Mouse (Mus musculus) embryonic facial prominence, embryonic 12.5 days (tissue): ENCODE data around the gene 1700102P08Rik. TPM values are rescaled to one million over a fixed set of nuclear protein-coding genes. Genes with fewer than 3 reads are reported as not detected.

Experiments used
- ATAC-seq: fragments of 200-750 bp; cut with Nextera tagmentation; 2 replicates; pipeline ENCODE4 v1.8.0; 2017; ENCODE audit not compliant: insufficient number of reproducible peaks, insufficient read depth, low FRiP score, low TSS enrichment
- H3K27ac ChIP-seq: fragments of 300-500 bp; sonication (generic); 2 replicates; pipeline ENCODE4 v1.5.1; 2016; ENCODE audit warnings: mild to moderate bottlenecking
- H3K27me3 ChIP-seq: fragments of 300-500 bp; sonication (generic); 2 replicates; pipeline ENCODE4 v1.6.1; 2016; ENCODE audit warnings: mild to moderate bottlenecking, moderate library complexity
- H3K36me3 ChIP-seq: fragments of 300-500 bp; sonication (generic); 2 replicates; pipeline ENCODE4 v1.6.1; 2016; ENCODE audit warnings: mild to moderate bottlenecking
- H3K4me1 ChIP-seq: fragments of 300-500 bp; sonication (generic); 2 replicates; pipeline ENCODE4 v1.6.1; 2016
- H3K4me2 ChIP-seq: fragments of 300-500 bp; sonication (generic); replicated peaks from 2 replicates; pipeline ENCODE4 v1.6.1; 2016; ENCODE audit warnings: mild to moderate bottlenecking, moderate library complexity
- H3K4me3 ChIP-seq: fragments of 300-500 bp; sonication (generic); 2 replicates; pipeline ENCODE4 v1.5.1; 2016; ENCODE audit warnings: mild to moderate bottlenecking
- H3K9ac ChIP-seq: fragments of 300-500 bp; sonication (generic); 2 replicates; pipeline ENCODE4 v1.6.1; 2016; ENCODE audit warnings: mild to moderate bottlenecking, moderate library complexity
- H3K9me3 ChIP-seq: fragments of 300-500 bp; sonication (generic); 2 replicates; pipeline ENCODE4 v1.6.1; 2016; ENCODE audit warnings: mild to moderate bottlenecking, moderate library complexity
- WGBS: fragments of 180-500 bp; shearing (Covaris S2); methylation state at CpG from one replicate; pipeline ENCODE4 v1.1.7; 2016; 5-methylcytosine and 5-hydroxymethylcytosine counted together
- polyA plus RNA-seq: library from polyadenylated mRNA; unstranded; fragments of >200 nt; fragmentation: Nextera tagmentation; extraction: Ambion mirVana; gene quantifications from 2 replicates; pipeline ENCODE4 v1.2.1, GENCODE M21; 2016

1700102P08Rik gene
- polyA plus RNA-seq, result 0.27 and 0.97 TPM in 2 replicates

DNA sequence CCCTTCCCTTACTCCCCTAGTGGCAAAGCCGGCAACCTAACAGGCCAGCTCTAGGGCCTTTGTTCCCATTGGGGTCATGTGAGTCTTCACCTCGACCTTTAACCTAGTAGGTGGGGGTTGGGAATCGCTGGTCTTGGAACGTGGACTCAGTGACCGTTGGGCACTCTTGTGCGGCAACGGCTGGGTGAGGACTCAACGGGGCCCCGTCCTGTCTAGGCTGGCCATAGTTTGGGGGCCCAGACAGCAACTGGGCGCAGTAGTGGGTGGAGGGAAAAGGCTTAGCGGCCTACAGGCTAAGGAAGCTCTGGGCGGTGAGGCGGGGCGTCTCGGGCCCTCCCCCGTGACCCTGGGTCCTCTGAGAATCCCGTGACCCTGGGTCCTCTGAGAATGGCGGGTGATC lies at the start of gene 1700102P08Rik:
TSS of gene 1700102P08Rik (plus strand) at position 130 of the 400 bp plus-strand sequence.
- ATAC-seq, result no peak
- no peaks in the 10 kb centered on the region for H3K4me1 ChIP-seq
- H3K36me3 ChIP-seq, result peaks cover 62% of the 10 kb centered on the region
- H3K27ac ChIP-seq, result no peak within 1 kb of the TSS
- no peaks in the 10 kb centered on the region for H3K9me3 ChIP-seq
- 54% methylated on average over 18 of the region's 18 CpGs for WGBS
- no peak within 1 kb of the TSS for H3K9ac ChIP-seq
- no peaks in the 10 kb centered on the region for H3K27me3 ChIP-seq
- no peak within 1 kb of the TSS for H3K4me3 ChIP-seq
- H3K4me2 ChIP-seq, result no peak within 1 kb of the TSS

DNA sequence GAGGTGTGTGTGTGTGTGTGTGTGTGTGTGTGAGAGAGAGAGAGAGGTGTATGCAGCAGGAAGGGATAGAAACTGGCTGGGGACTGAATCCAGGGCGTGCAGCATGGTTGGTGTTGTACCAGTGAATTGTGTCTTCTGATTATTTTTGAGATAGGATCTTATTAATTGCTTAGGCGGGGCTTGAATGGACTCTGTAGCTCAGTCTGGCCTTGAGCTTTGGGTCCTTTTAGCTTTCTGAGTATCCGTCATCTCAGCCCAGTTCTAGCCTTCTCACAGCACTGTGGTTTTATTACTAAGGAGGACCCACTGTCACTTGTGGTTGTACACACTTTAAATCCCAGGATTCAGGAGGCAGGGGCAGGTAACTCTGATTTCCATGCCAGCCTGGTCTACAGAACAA lies 49.3 kb upstream of the 1700102P08Rik start:
- H3K27me3 ChIP-seq, result no peaks in the 10 kb centered on the region
- no peak overlapping the region for H3K4me3 ChIP-seq
- H3K27ac ChIP-seq, result no peak overlapping the region
- ATAC-seq, result no peak
- H3K4me1 ChIP-seq, result peaks cover 20% of the 10 kb centered on the region
- 77% methylated on average over 3 of the region's 3 CpGs for WGBS
- H3K9ac ChIP-seq, result no peak overlapping the region
- H3K36me3 ChIP-seq, result no peaks in the 10 kb centered on the region
- no peaks in the 10 kb centered on the region for H3K9me3 ChIP-seq
- H3K4me2 ChIP-seq, result no peak overlapping the region

GRCm38 (mm10) chr9:108343835-108344234 lies 48.8 kb upstream of the 1700102P08Rik start:
- H3K9me3 ChIP-seq, result no peaks in the 10 kb centered on the region
- no peak overlapping the region for H3K4me2 ChIP-seq
- peaks cover 22% of the 10 kb centered on the region for H3K4me1 ChIP-seq
- H3K27me3 ChIP-seq, result no peaks in the 10 kb centered on the region
- no peak for ATAC-seq
- H3K9ac ChIP-seq, result no peak overlapping the region
- H3K36me3 ChIP-seq, result no peaks in the 10 kb centered on the region
- WGBS, result 93% methylated on average over 1 of the region's 1 CpGs
- no peak overlapping the region for H3K27ac ChIP-seq
- H3K4me3 ChIP-seq, result no peak overlapping the region

GRCm38 (mm10) chr9:108344471-108344870 lies 48.1 kb upstream of the 1700102P08Rik start:
- H3K4me1 ChIP-seq, result peaks cover 23% of the 10 kb centered on the region
- H3K27me3 ChIP-seq, result no peaks in the 10 kb centered on the region
- H3K4me2 ChIP-seq, result no peak overlapping the region
- ATAC-seq, result no peak
- H3K9me3 ChIP-seq, result no peaks in the 10 kb centered on the region
- H3K9ac ChIP-seq, result no peak overlapping the region
- no peak overlapping the region for H3K27ac ChIP-seq
- WGBS, result 82% methylated on average over 4 of the region's 4 CpGs
- H3K4me3 ChIP-seq, result no peak overlapping the region
- no peaks in the 10 kb centered on the region for H3K36me3 ChIP-seq

GRCm38 (mm10) chr9:108347024-108347423 lies 45.6 kb upstream of the 1700102P08Rik start:
- no peak for ATAC-seq
- H3K27ac ChIP-seq, result peak overlapping the region; percentile 96
- H3K36me3 ChIP-seq, result peaks cover 20% of the 10 kb centered on the region
- H3K9ac ChIP-seq, result peak overlapping the region; percentile 80
- peak overlapping the region; percentile 80 for H3K4me2 ChIP-seq
- peaks cover 9% of the 10 kb centered on the region for H3K4me1 ChIP-seq
- no peaks in the 10 kb centered on the region for H3K27me3 ChIP-seq
- H3K9me3 ChIP-seq, result no peaks in the 10 kb centered on the region
- WGBS, result 7% methylated on average over 11 of the region's 11 CpGs
- peak overlapping the region; percentile 81 for H3K4me3 ChIP-seq

DNA sequence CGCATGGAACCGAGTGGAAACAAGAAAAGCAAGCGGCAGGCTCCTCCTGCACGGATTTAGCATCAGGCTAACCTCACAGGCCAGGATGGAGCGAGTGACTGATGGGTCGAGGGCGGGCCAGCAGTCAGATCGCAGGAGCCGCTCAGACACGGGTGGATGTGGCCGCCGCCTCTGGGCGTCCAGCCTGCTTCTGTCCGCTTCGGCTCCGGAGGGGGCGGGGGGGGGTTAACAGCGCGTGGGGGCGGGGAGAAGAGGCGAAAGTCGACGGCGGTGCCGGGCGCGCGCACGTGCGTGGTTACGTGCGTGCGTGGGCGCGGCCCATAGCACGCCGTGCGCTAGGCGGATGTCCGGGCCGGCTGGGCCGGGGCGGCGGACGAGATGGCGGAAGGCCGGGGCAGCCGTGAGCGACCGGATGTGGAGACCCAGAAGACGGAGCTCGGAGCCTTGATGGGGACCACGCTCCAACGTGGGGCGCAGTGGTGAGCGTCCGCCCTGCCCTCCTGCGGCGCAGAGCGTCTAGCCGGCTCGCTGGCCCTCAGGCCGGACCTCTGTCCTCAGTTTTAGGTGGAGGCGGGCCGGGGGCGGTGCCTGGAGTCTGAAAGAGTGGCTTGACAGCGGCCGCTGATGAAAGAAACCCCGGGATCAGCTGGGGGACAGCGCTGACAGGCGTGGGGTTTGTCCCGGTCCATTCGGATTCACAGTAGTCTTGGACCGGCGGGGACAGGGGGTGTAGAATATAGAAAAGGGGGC lies 44.9 kb upstream of the 1700102P08Rik start, which contains the start of gene Usp4:
TSS of gene Usp4 (plus strand) at position 314 of the 750 bp plus-strand sequence.
- Histone ChIP-seq H3K9me3 (no peaks in the 10 kb centered on the region), H3K4me3 (peak within 1 kb of the TSS; percentile 81), H3K4me2 (peak within 1 kb of the TSS; percentile 80), H3K27me3 (no peaks in the 10 kb centered on the region), H3K9ac (peak within 1 kb of the TSS; percentile 80), H3K4me1 (peaks cover 9% of the 10 kb centered on the region), H3K36me3 (peaks cover 27% of the 10 kb centered on the region), H3K27ac (peak within 1 kb of the TSS; percentile 96)
- ATAC-seq, result peak; percentile 93
- WGBS, result 1% methylated on average over 75 of the region's 75 CpGs

GRCm38 (mm10) chr9:108348290-108348680 lies 44.3 kb upstream of the 1700102P08Rik start:
- Histone ChIP-seq H3K27me3 (no peaks in the 10 kb centered on the region), H3K4me2 (peak overlapping the region; percentile 80), H3K36me3 (peaks cover 32% of the 10 kb centered on the region), H3K4me3 (peak overlapping the region; percentile 81), H3K27ac (peak overlapping the region; percentile 96; the same call in 1 of the 2 replicates), H3K4me1 (peaks cover 9% of the 10 kb centered on the region), H3K9me3 (no peaks in the 10 kb centered on the region), H3K9ac (peak overlapping the region; percentile 80)
- ATAC-seq, result no peak
- 8% methylated on average over 14 of the region's 14 CpGs for WGBS

DNA sequence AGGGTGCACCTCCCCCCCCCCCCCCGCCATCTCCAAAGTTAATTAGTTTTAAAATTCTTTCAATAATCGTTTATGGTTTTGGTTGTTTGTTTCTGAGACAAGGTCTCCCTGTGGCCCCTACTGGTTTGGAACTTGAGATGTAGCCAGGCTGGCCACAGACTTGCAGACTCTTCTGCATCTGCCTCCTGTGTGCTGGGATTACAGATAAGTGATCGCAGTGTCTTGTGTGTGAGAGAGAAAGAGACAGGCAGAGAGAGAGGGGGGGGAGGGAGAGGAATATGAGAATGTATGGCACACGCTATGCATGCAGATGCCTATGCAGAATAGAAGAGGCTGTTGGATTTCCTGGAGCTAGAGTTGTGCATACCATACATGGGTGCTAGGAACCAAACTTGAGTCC lies 42.9 kb upstream of the 1700102P08Rik start:
- Histone ChIP-seq H3K4me3 (no peak overlapping the region), H3K4me2 (no peak overlapping the region), H3K36me3 (peaks cover 47% of the 10 kb centered on the region), H3K9me3 (no peaks in the 10 kb centered on the region), H3K27ac (no peak overlapping the region), H3K9ac (no peak overlapping the region), H3K27me3 (no peaks in the 10 kb centered on the region), H3K4me1 (peaks cover 9% of the 10 kb centered on the region)
- 90% methylated on average over 4 of the region's 4 CpGs for WGBS
- ATAC-seq, result no peak

- no peaks in the 10 kb centered on the region for H3K27me3 ChIP-seq
- no peak overlapping the region for H3K27ac ChIP-seq
- no peak overlapping the region for H3K9ac ChIP-seq
- ATAC-seq, result no peak
- H3K4me3 ChIP-seq, result no peak overlapping the region
- no peaks in the 10 kb centered on the region for H3K9me3 ChIP-seq
- H3K4me2 ChIP-seq, result no peak overlapping the region
- WGBS, result 92% methylated on average over 9 of the region's 9 CpGs
- no peaks in the 10 kb centered on the region for H3K4me1 ChIP-seq
- H3K36me3 ChIP-seq, result peaks cover 81% of the 10 kb centered on the region
Observed at GRCm38 (mm10) chr9:108378234-108378633, 14.4 kb upstream of the 1700102P08Rik start.

DNA sequence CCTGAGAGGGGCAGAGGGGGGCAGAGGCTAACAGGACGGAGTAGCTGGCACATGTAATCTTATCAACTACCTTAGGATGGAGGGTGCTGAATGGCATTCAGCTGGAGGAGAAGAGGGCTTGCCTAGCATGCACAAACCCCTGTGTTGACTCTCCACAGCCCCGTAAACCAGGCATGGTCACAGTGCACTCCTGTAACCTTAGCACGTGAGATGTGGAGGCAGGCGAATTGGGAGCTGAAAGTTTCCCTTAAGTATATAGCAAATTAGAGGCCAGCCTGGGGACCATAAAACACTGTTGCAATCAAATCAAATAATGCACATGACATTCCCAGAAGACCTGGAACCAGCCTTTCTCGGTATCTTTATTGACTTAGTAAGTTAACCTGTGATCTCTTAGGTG lies 13.9 kb upstream of the 1700102P08Rik start:
- Histone ChIP-seq H3K9ac (no peak overlapping the region), H3K4me3 (no peak overlapping the region), H3K9me3 (no peaks in the 10 kb centered on the region), H3K4me2 (no peak overlapping the region), H3K27ac (no peak overlapping the region), H3K4me1 (no peaks in the 10 kb centered on the region), H3K36me3 (peaks cover 80% of the 10 kb centered on the region), H3K27me3 (no peaks in the 10 kb centered on the region)
- 91% methylated on average over 5 of the region's 5 CpGs for WGBS
- no peak for ATAC-seq

DNA sequence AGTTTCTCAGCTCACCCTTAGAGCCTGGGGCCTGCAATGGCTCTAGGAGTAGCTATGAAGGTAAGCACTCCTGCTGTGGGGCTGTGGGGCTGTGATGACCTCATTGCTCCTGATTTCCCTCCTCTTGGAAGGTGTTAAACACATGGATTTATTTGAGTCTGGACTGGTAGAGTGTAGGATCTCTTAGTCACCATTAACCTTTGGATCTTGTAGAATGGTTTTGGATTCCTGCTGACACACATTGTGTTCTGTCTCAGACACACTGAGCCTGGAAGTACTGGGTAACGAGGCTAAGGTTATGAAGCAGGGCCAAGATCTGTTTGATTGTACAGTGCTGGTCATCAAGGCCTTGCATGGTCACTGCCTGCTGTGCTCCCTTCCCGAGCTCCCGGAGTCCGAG lies 13.3 kb upstream of the 1700102P08Rik start:
- Histone ChIP-seq H3K36me3 (peaks cover 80% of the 10 kb centered on the region), H3K9ac (no peak overlapping the region), H3K9me3 (no peaks in the 10 kb centered on the region), H3K4me1 (no peaks in the 10 kb centered on the region), H3K4me3 (no peak overlapping the region), H3K4me2 (no peak overlapping the region), H3K27me3 (no peaks in the 10 kb centered on the region), H3K27ac (no peak overlapping the region)
- 92% methylated on average over 4 of the region's 4 CpGs for WGBS
- ATAC-seq, result no peak

DNA sequence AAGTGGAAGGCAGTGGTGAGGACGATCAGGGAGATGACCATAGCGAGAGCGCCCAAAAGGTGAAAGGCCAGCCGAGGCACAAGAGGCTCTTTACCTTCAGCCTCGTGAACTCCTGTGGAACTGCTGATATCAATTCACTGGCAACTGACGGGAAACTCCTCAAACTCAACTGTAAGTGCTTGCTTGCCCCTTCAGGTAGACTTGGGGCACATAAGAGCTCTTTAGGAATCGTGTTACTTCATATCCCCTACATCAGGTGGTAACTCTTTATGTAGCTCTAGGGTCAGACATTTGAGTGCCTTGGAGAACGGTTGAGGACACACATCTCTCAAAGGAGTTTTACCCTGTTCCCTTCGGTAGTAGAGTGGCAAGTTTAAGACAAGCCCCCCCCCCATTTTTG lies 11.2 kb upstream of the 1700102P08Rik start:
- no peak overlapping the region for H3K4me3 ChIP-seq
- no peak overlapping the region for H3K9ac ChIP-seq
- H3K27ac ChIP-seq, result no peak overlapping the region
- no peaks in the 10 kb centered on the region for H3K27me3 ChIP-seq
- H3K4me1 ChIP-seq, result no peaks in the 10 kb centered on the region
- H3K36me3 ChIP-seq, result peaks cover 80% of the 10 kb centered on the region
- ATAC-seq, result no peak
- H3K9me3 ChIP-seq, result no peaks in the 10 kb centered on the region
- no peak overlapping the region for H3K4me2 ChIP-seq
- WGBS, result 94% methylated on average over 9 of the region's 9 CpGs
